Mouse (Mus musculus) kidney, adult 9 months (tissue): ENCODE measurements around the gene Aff4.
"Not testable (repeated sequence)": the region's sequence is repeated elsewhere in the genome, so short reads cannot be mapped to it uniquely, and the experiment has no call there.

Source experiments
- DNase-seq: peaks from one replicate; pipeline ENCODE4 v3.0.0; 2022

Gene Aff4

DNA sequence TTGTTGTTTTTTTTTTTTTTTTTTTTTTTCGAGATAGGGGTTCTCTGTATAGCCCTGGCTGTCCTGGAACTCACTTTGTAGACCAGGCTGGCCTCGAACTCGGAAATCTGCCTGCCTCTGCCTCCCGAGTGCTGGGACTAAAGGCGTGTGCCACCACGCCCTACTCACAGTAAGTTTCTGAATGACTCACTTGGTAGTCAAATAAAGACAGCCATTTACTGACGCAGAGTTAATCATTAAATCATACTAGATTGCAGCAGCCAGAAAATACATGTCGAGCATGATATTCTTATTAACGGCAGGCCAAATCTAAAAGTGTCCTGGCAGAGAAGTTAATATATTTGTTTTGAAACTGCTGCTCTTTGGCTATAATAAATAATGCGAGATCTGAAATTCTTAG lies 9.6 kb upstream of the Aff4 start:
- DNase-seq, result not testable (repeated sequence)

DNA sequence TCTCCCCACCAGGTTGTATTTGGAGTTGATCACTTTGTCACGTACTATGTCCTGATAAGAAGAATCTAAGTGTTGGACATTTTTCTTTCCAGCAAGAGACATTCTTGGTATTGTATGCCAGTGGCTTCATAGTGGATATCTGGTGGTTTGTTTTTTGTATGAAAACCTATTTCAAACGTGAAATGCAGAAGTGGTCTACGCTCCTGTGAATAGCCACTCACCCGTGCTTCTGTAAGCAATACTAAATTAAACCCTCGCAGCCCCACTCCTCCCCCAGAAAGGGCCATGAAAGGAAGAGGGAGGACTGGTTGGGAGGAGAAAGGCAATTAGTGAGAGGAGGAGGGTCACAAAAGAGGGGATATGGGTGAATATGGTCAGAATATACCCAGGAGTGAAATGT lies 7.9 kb upstream of the Aff4 start:
- no peak for DNase-seq

DNA sequence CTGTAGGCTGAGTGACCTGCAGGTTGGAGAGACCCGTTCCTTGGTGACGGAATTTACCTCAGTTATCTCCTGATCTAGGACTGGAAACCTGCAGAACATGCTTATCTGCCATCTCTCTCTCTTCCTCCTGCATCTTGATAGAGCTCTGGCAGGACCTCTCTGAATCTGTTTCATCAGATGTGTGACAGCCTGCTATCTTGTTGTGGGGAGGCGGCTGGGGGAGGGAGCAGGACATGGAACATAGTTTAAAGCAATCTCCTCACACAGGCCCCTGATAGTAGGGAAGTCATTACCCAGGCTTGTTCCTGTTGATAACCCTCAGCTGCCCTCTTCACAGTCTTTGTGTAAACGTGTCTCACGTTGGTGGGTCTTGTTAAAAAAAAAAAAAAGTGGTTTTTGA lies 5.3 kb upstream of the Aff4 start:
- DNase-seq, result no peak

DNA sequence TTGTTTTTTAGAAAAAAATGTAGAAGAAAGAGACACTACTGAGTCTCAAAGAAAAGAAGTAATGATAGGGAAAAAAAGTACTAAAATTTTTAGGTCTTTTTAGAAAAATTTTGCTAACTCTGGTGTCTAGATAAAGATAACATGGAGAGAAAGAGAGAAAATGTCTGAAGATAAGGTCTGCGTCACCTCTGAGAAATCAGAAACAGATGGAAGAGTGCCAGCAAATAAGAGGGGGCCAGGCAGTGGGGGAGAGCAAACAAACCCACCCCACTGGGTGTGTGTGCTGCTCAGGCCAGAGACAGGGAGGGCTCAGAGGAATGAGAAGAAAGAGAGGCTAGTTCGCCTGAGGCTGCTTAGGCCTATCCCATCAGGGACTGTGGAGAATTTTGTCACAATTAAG lies 4.9 kb upstream of the Aff4 start:
- no peak for DNase-seq

DNA sequence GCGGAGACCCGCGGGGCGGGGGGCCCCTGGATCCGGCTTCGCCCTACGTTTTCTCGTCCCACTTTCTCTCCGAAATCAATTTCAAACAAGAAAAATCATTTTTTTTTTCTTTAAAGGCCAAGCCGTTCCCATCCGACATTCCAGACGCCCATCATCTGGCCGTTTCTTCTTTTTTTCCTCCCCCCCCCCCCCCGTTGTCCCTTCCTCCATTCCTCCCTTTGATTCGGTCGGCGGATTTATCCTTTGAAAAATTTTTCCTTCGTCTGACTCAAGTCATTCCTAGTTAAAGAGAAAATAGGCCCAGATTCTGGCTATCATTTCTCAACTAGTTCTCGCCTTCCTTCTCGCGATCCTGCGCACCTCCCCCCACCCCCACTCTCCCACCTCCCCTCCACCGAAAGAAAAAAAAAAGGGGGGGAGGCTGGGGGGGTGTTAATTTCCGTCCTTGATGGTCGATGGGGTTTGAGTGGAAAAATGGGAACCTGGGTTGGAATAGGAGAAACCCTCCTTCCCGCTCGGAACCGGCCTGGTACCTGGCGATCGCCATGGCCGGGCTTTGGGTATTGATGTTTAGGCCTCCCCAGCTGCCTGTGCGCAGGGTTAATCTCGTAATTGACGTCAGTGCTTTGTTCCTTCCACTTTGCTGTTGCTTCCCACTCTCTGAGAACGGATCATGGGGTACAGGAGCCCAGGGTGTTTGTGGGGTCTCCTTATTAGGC lies 750 bp downstream of the Aff4 start:
- peak; percentile 49 for DNase-seq

DNA sequence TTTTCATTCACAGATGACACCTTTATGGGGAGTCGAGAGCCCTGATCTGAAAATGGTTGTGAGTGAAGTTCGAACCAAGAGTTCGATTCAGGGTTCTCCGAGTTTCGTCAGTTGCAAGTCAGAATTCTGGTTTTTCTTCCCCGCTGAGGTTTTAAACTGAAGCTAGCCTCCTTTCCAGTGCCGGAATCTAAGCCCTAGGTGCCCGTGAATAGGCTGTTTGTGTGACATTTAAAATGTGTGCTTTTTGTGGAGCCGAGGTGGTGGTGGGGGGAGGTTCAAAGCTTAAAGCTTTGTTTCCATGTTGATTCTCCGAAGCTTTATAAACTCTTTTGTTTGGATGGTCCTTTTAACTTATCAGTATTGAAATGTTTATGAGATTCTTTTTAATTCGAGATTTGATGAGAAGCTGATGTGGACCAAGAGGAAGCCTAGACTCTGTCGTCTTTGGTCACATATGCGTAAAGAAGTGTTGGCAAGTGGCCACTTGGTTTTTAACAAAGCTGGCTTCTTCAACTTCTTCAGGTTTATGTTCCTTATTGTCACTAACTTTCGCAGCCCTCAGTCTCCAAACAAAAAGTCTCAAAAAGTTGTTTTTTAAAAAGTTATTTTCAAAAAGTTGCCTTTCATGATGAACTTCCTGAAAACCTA lies 1.4 kb downstream of the Aff4 start:
- DNase-seq, result no peak

DNA sequence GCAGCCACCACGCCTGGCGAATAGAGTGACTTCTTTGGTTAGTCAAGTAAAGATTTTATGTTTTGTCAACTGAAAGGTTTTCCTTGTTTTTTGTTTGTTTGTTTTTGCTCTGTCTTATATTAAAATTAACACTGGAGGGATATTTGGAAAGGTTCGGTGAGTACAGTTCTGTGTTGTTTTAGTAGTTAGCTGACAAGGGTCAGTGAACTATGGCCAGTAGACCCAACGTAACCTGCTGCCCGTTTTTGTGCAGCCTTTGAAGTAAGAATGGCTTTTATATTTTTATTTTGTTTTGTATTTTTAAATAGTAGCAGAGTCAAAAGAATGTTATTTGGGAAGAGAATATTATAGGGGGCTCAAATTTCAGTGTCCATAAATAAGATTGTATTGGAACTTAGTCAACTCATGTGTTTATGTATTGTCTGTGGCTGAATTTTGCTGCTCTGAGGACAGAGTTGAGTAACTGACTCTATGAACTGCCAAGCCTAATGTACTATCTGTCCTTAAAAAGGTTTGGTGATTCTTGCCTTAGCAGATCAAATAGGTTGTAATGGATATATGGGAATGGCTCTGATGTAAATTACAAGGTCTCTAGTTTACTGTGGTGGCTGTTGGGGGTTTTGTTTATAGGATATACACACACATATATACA lies 8.0 kb downstream of the Aff4 start:
- DNase-seq, result no peak

DNA sequence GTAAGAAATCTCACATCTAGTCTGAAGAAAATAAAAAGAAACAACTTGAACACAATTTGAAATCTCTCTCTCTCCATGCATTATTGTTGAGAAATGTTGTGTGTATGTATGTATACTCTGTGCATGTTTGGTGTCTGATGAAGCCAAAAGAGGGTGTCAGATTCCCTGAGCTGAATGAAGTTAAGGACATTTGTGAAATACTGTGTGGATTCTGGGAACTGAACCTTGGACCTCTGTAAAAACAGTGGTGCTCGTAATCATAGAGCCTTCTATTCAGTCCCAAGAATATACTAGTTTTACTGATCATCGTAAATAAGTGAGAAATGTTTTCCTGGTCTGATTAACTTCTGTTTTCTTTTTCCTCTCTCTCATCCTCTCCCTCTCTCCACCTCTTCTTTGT lies 16.4 kb downstream of the Aff4 start:
- DNase-seq, result no peak

DNA sequence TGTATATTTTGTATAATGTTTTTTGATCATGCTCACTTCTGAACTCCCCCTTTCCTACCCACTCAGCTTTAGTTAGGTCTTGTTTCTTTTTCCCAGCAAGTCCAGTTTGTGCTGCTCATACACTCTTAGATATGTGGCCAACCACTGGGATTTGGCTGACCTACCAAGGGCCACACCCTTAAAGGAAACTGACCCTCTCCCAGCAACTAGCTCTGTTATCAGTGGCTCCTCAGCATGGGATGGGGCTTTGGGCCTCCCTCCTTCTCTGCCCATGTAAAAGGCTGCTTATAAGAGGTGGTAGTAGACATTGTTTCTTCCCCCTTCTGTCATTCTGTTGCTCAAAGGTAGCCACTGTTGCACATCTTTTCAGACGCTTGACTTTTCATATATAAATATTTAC lies 28.3 kb downstream of the Aff4 start:
- DNase-seq, result no peak

DNA sequence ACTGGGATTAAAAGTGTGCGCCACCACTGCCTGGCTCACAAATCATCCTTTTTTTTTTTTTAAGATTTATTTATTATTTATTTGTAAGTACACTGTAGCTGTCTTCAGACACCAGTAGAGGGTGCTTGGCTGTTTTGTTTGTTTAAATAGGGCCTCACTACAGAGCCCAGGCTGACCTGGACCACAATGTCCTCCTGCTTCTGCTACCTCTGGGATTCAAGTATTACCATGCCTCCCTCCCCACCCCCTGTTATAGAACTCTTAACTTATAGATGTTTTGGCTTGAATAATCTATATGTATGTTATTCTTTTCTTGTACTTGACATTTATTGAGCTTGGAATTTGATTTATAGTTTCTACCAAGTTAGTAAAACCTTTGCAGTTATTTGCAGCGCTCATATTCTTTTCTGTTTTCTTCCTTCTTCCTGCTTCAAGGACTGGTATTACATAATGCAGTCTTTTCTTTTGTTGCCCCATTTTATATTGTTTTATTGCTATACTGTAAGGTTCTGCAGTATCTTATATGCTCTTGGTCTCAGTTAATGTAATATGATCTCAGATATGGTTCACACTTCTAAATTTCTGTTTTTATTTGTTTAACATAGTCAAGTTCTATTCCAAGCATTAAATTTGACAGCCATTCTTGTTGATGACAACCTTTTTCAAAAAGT lies 33.3 kb downstream of the Aff4 start:
- DNase-seq, result no peak

DNA sequence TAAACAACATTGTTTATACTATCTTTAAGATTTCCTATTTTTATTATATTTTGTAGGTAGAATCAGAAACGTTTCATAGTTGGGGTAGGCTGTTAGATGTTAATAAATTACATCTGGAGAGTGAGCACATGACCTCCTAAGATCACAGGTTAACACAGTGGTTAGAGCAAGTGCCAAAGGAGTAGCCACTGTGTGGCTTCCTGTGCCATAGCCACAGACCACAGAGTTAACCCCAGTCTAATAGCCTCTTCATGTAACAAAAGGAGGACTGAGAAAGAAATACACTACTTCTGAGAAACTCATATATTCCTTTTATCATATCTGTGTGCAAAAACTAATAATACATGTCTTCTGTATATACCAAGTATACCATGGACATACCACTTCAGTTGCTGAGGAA lies 43.2 kb downstream of the Aff4 start:
- DNase-seq, result peak; percentile 34

DNA sequence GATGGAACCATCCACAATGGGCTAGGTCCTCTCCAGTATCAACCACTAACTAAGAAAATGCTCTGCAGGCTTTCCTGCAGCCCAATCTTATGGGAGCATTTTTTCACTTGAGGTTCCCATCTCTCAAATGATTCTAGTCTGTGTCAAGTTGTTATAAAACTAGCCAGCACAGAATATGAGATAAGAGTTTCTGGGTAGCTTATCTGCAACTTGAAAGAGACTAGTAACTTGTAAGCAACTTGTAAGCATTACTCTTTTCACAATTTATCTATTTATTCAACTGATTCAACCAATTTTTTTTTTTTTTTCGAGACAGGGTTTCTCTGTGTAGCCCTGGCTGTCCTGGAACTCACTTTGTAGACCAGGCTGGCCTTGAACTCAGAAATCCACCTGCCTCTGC lies 53.0 kb downstream of the Aff4 start:
- DNase-seq, result no peak

DNA sequence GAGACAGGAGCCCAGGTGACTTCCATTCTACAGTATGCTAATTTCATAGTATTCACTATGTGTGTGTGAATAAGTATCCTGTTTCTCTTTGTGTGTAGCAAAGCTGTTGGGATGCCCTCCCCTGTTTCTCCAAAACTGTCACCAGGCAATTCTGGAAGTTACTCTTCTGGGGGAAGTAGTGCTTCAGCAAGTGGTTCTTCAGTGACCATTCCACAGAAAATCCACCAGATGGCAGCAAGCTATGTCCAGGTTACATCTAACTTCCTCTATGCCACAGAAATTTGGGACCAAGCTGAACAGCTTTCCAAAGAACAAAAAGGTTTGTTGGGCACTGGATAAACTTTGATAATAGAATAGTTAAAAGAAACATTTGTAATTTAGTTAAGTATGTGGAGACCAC lies 61.1 kb downstream of the Aff4 start:
- peak; percentile 34 for DNase-seq

DNA sequence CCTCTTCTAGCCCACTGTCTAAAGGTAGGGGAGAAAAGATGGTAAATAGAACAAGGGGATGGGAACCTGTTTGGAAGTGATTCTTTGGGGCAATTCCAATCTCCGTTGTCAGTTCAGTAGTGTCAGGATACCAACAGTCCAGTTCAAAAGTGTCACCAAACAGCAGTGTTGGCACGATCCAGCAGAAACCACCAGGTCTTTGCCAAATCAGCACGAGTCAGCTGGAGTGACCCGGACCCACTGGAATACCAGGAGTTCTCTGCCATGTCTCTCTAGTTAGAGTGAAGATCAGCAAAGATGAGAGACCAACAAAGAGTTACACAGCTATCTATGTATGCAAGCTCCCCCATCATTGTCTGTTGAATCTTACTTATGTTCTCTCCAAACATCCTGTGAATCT lies 63.2 kb downstream of the Aff4 start:
- no peak for DNase-seq

DNA sequence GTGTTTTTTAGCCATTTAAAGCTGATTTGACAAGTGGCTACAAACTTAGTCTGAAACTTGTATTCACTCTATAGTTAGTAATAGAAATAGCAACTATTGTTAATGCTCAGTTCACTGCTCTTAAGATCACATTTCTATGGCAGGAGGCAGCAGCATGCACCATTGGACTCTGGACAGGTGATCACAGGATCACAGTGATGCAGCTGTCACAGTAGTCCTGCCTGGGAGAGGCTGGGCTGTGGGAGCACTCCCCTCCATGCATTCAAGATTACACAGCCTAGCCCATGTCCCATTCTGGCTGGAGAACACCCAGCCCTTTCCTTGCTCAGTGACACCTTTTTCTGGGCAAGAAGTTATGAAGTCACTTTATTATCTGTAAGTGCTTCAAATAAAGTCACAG lies 67.4 kb downstream of the Aff4 start:
- DNase-seq, result peak; percentile 28

DNA sequence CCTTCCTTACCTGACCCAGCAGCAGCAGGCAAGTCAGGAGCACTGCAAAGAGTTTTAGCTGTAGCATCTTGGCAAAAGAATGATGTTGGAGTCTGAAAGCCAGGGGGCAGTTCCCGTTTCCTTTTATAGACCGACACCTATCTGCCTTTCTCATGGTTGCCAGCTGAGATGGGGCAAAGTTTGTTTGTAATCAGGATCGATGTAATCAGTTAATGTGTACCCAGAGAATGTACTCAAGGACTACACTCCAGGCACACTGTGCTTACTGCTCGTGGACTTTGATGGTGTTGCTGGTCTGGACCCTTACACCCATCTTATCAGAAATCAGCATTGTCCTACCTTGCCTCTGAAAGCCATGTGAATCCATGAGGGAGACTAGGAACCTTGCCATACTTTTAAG lies 72.4 kb downstream of the Aff4 start, which contains the start of gene Leap2:
Leap2 (minus strand) TSS at position 135 of the 400 bp plus-strand sequence.
- DNase-seq, result peak; percentile 72

DNA sequence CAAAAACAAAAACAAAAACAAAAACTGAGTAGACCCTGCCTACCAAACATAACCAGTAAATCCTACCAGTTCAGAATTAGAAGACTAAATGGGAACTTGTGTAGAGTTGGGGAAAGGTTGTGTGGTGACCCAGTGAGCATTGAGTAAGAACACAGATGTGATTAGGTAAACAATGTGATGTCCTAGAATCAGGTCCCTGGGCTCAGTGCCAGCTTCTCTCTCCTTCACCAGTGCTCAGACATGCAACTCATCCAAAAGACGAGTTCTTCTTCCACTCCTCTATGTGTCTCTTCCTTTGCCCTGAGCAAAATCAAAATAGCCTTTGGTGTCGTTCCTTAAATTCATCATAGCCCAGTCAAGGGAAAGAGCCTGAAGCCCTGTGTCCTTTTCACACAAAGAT lies 74.2 kb downstream of the Aff4 start:
- peak; percentile 22 for DNase-seq

DNA sequence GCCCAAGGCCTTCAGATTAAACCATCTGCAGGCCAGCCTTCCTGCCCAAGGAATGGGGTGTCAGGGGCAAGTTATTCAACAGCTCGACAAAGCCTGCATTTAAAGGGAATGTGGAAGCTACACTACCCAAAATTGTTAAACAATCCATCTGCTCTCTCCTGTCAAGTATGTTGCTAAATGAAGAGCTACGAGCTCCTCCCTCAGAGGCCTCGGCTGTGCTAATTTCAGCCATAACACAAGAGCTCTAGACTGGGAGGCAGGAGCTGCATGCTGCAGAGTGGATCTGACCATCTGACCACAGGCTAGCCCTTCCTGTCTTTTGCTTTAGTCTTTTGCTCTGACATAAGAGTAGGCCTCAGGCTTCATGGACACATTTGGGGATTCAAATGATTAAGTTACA lies 74.6 kb downstream of the Aff4 start:
- DNase-seq, result no peak

DNA sequence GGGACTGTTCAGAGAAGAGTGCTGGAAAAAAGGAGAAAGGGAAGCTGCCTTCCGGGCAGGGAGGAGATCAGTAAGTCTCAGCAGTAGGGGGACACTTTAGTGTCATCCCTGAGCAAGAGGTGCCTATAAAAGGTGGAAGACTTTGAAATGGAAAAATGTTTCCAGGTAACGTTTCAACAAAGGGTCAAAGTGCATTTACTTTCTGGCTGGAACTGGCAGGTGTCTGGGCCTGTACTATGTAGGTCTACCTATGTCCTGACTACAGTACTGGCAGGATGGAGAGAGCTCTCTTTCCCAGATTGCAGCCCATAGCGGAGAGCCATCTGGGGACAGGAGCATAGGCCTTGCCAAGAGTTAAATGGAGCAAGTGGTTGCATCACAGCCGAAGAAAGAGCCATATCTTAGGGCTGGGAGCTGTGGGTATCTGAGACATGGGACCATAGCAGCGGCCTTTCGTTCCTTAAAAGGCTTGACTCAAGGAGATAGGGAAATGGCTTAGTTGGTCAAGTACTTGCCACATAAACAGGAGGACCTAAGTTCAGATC lies 75.2 kb downstream of the Aff4 start:
- DNase-seq, result peak; percentile 19

DNA sequence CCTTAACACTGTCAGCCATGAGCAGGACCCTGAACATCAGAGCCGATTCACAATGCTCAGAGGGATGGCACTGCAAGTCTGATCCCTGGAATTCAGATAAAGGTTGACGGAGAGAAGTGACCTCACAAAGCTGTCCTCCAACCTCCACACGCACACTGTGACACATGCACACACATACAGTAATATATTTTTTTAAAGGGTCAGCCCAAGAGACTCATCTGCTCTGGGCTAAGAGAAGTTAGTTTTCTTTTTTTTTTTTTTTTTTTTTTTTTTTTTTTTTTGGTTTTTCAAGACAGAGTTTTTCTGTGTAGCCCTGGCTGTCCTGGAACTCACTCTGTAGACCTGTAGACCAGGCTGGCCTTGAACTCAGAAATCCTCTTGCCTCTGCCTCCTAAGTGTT lies 76.3 kb downstream of the Aff4 start:
- DNase-seq, result not testable (repeated sequence)

DNA sequence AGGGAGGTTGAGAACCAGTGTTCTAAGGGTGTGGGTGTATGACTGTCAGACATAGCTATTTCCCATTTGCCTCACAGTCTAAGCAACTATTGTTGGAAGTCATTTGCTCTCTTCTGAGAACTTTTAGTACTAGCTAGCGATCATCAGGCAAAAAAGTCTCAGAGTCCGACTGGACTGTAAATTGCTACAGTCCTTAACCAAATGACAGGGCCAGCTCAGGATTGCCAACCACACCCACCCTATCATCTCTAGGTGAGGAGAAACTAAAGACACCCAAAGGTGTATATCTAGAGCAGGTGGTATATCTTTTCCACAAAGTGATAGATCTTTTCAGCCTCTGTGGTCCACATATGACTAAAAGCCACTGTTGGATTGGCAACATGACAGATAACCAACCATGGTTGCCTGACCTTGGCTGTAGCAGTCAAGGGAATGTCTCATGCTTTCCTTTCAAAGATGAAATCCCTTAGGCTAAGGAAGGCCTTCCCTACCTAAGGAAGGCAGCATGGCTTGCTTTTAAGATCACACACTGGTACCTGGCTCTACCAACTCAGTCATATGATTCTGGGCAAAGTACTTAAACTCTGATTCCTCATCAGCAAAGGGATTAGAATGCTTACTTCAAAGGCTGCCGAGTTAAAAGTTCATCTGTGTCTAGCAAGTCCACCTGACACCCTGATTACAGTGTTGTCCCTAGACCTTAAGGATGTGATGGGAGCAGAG lies 77.5 kb downstream of the Aff4 start:
- peak; percentile 33 for DNase-seq

DNA sequence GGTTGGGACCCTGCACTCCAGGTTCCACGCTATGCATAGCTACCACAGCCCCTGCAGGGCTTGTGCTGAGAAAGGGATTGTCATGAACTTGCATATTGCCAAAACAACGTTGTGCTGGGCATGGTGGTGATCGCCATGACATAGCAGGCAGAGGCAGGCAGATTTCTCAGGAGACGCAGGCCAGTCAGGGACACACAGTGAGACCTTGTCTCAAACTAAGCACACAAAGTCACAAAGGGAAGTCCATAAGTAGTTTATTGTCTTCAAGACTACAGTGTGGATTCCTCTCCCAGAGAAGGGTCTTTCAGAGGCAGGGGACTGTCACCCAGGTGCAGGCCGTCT lies 78.1 kb downstream of the Aff4 start:
- DNase-seq, result no peak

DNA sequence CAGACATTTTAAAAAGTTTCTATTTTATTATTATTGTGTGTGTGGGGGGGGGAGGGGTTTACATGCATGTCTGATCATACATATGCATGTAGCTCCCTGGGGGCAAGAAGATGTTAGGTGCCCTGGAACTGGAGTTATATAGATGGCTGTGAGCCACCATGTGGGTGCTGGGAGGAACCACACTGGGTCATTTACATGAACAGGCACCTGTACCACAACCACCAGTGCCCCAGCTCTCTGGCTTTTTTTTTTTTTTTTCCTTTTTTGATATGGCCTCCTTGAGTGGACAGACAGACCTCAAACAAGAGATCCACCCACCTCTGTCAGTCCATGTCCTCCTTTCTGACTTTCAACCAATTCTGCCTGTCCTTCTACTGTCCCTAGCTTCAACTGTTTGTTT lies 78.5 kb downstream of the Aff4 start:
- no peak for DNase-seq
